Mouse (Mus musculus) heart, adult 2 months (tissue): ENCODE results near the gene Olfr494. TPM values are rescaled to one million over a fixed set of nuclear protein-coding genes. Genes with fewer than 3 reads are reported as not detected.

Experiments used
- DNase-seq, 2 experiments: peaks; one replicate each; pipeline ENCODE4 v3.0.0; 2021
- H3K27ac ChIP-seq: fragments of 200-600 bp; 2 replicates; pipeline ENCODE4 v1.8.1; 2022
- H3K27me3 ChIP-seq: fragments of 200-500 bp; 2 replicates; pipeline ENCODE4 v1.6.1; 2012; ENCODE audit warnings: mild to moderate bottlenecking, low read length, inconsistent platforms, mixed read lengths; ENCODE audit not compliant: control insufficient read depth, insufficient read depth
- H3K36me3 ChIP-seq: fragments of 200-500 bp; 2 replicates; pipeline ENCODE4 v1.6.1; 2012; ENCODE audit warnings: low read length, inconsistent platforms; ENCODE audit not compliant: control insufficient read depth, insufficient read depth
- H3K4me1 ChIP-seq: fragments of 200-500 bp; 2 replicates; pipeline ENCODE4 v1.6.1; 2011; ENCODE audit warnings: low read length; ENCODE audit not compliant: control insufficient read depth, insufficient read depth
- H3K4me3 ChIP-seq: fragments of 200-600 bp; 2 replicates; pipeline ENCODE4 v1.8.1; 2022
- H3K79me2 ChIP-seq: fragments of 200-500 bp; replicated peaks from 2 replicates; pipeline ENCODE4 v1.6.1; 2012; ENCODE audit warnings: mild to moderate bottlenecking, inconsistent platforms, low read length, moderate library complexity, mixed read lengths; ENCODE audit not compliant: control insufficient read depth, insufficient read depth
- H3K9ac ChIP-seq: fragments of 200-500 bp; 2 replicates; pipeline ENCODE4 v1.6.1; 2012; ENCODE audit warnings: low read depth, mild to moderate bottlenecking, control low read depth, inconsistent platforms, low read length, mixed read lengths
- CTCF ChIP-seq: fragments of 200-600 bp; IDR thresholded peaks from 2 replicates; pipeline ENCODE4 v1.8.1; 2022; ENCODE audit warnings: antibody characterized with exemption, mild to moderate bottlenecking, moderate library complexity
- EP300 ChIP-seq: fragments of 200-500 bp; IDR thresholded peaks from 2 replicates; pipeline ENCODE4 v1.6.1; 2011; ENCODE audit warnings: low read depth, low read length, control low read depth; ENCODE audit not compliant: insufficient read depth
- POLR2A ChIP-seq: fragments of 200-500 bp; IDR thresholded peaks from 2 replicates; pipeline ENCODE4 v1.6.1; 2011; ENCODE audit warnings: mild to moderate bottlenecking, low read depth, low read length, control low read depth; ENCODE audit not compliant: insufficient read depth
- WGBS: fragments of 180-500 bp; shearing (Covaris S2); methylation state at CpG from one replicate; pipeline ENCODE4 v1.1.7; 2018; 5-methylcytosine and 5-hydroxymethylcytosine counted together
- intact Hi-C: fragments of 180-260 bp; cut with DNase I; formaldehyde crosslinking; loops from one replicate; pipeline ENCODE4 v1.15.1; 2025
- long read RNA-seq: library from polyadenylated mRNA; stranded (forward); transcript quantifications from one replicate; pipeline ENCODE4 v2.0.0, GENCODE M21; 2021
- polyA plus RNA-seq: library from polyadenylated mRNA; depleted of rRNA; stranded (reverse); fragments of >200 nt; gene quantifications from 2 replicates; pipeline ENCODE4 v1.2.3, GENCODE M21; 2012; rRNA removed
- total RNA-seq, 2 experiments: library from RNA; stranded (reverse); gene quantifications; 2 replicates each; pipeline ENCODE4 v1.2.3; 2021

The Olfr494 gene
- total RNA-seq (not detected), polyA plus RNA-seq (not detected in 2 replicates)
- long read RNA-seq: 0 reads

GRCm38 (mm10) chr7:108365035-108365434, at the start of gene Olfr494:
TSS of gene Olfr494 (plus strand) at chr7:108365335.
- 61% methylated on average over 3 of the region's 3 CpGs for WGBS

GRCm38 (mm10) chr7:108323574-108323973, 41.6 kb upstream of the Olfr494 start, which contains the start of gene Olfr492:
TSS of gene Olfr492 (minus strand) at chr7:108323674.
- Histone ChIP-seq H3K27me3 (no peaks in the 10 kb centered on the region), H3K27ac (no peak within 1 kb of the TSS), H3K9ac (no peak within 1 kb of the TSS), H3K79me2 (no peaks in the 10 kb centered on the region), H3K36me3 (no peaks in the 10 kb centered on the region), H3K4me3 (no peak within 1 kb of the TSS), H3K4me1 (no peaks in the 10 kb centered on the region)
- 53% methylated on average over 2 of the region's 2 CpGs for WGBS
- TF ChIP-seq CTCF (no peak), EP300 (no peak)
- intact Hi-C loops: no loop called here
- no peak for DNase-seq

More at GRCm38 (mm10) chr7:108365035-108365434, at the start of gene Olfr494:
- TF ChIP-seq CTCF (no peak), EP300 (no peak), POLR2A (no peak)
- DNase-seq: no peak
- H3K27ac ChIP-seq: no peak within 1 kb of the TSS
- H3K9ac ChIP-seq: no peak within 1 kb of the TSS
- H3K27me3 ChIP-seq: no peaks in the 10 kb centered on the region
- no peaks in the 10 kb centered on the region for H3K79me2 ChIP-seq
- no peaks in the 10 kb centered on the region for H3K4me1 ChIP-seq
- intact Hi-C loops: no loop called here
- no peaks in the 10 kb centered on the region for H3K36me3 ChIP-seq
- H3K4me3 ChIP-seq: no peak within 1 kb of the TSS

- Histone ChIP-seq H3K4me3 (no peak within 1 kb of the TSS), H3K79me2 (no peaks in the 10 kb centered on the region), H3K9ac (no peak within 1 kb of the TSS), H3K4me1 (no peaks in the 10 kb centered on the region), H3K27ac (no peak within 1 kb of the TSS), H3K27me3 (no peaks in the 10 kb centered on the region), H3K36me3 (no peaks in the 10 kb centered on the region)
- TF ChIP-seq POLR2A: no peak
- no peak for TF ChIP-seq CTCF
- intact Hi-C loops: no loop called here
- WGBS: 36% methylated on average over 1 of the region's 1 CpGs
- DNase-seq: no peak
Observed at GRCm38 (mm10) chr7:108346879-108347278, 18.3 kb upstream of the Olfr494 start, which contains the start of gene Olfr493. TSS of gene Olfr493 (minus strand) at chr7:108346979.

GRCm38 (mm10) chr7:108392867-108393266, 27.7 kb downstream of the Olfr494 start, which contains the start of gene Olfr495:
TSS of gene Olfr495 (plus strand) at chr7:108393167.
- 46% methylated on average over 1 of the region's 1 CpGs for WGBS
- Histone ChIP-seq H3K9ac (no peak within 1 kb of the TSS), H3K27ac (no peak within 1 kb of the TSS), H3K79me2 (no peaks in the 10 kb centered on the region), H3K27me3 (no peaks in the 10 kb centered on the region), H3K4me1 (no peaks in the 10 kb centered on the region), H3K36me3 (no peaks in the 10 kb centered on the region), H3K4me3 (no peak within 1 kb of the TSS)
- intact Hi-C loops: no loop called here
- DNase-seq: no peak
- TF ChIP-seq POLR2A (no peak), CTCF (no peak), EP300 (no peak)

Other genes starting within 250 kb of the Olfr494 start
- not detected for gene Olfr484, start 237.9 kb upstream of the Olfr494 start, total RNA-seq
- not detected in 2 replicates for gene Olfr484, start 237.9 kb upstream of the Olfr494 start, polyA plus RNA-seq
- gene Olfr485, start 205.5 kb upstream of the Olfr494 start, total RNA-seq: not detected
- not detected in 2 replicates for gene Olfr485, start 205.5 kb upstream of the Olfr494 start, polyA plus RNA-seq
- not detected for gene Olfr486, start 192.6 kb upstream of the Olfr494 start, total RNA-seq
- not detected in 2 replicates for gene Olfr486, start 192.6 kb upstream of the Olfr494 start, polyA plus RNA-seq
- gene Olfr487, start 150.7 kb upstream of the Olfr494 start, total RNA-seq: not detected
- not detected in 2 replicates for gene Olfr487, start 150.7 kb upstream of the Olfr494 start, polyA plus RNA-seq
- not detected for gene Olfr488, start 107.0 kb upstream of the Olfr494 start, total RNA-seq
- not detected in 2 replicates for gene Olfr488, start 107.0 kb upstream of the Olfr494 start, polyA plus RNA-seq
- gene Olfr490, start 76.4 kb upstream of the Olfr494 start, total RNA-seq: not detected
- gene Olfr490, start 76.4 kb upstream of the Olfr494 start, polyA plus RNA-seq: not detected in 2 replicates
- not detected for gene Olfr491, start 51.9 kb upstream of the Olfr494 start, total RNA-seq
- gene Olfr491, start 51.9 kb upstream of the Olfr494 start, polyA plus RNA-seq: not detected in 2 replicates
- not detected for gene Olfr492, start 41.7 kb upstream of the Olfr494 start, total RNA-seq
- not detected in 2 replicates for gene Olfr492, start 41.7 kb upstream of the Olfr494 start, polyA plus RNA-seq
- not detected for gene Olfr493, start 18.4 kb upstream of the Olfr494 start, total RNA-seq
- gene Olfr493, start 18.4 kb upstream of the Olfr494 start, polyA plus RNA-seq: not detected in 2 replicates
- not detected for gene Olfr495, start 27.8 kb downstream of the Olfr494 start, total RNA-seq
- not detected in 2 replicates for gene Olfr495, start 27.8 kb downstream of the Olfr494 start, polyA plus RNA-seq
- gene Olfr497, start 55.1 kb downstream of the Olfr494 start, total RNA-seq: not detected
- gene Olfr497, start 55.1 kb downstream of the Olfr494 start, polyA plus RNA-seq: not detected in 2 replicates
- not detected for gene Olfr498, start 100.0 kb downstream of the Olfr494 start, total RNA-seq
- gene Olfr498, start 100.0 kb downstream of the Olfr494 start, polyA plus RNA-seq: not detected in 2 replicates
- not detected for gene Olfr502, start 159.7 kb downstream of the Olfr494 start, total RNA-seq
- not detected in 2 replicates for gene Olfr502, start 159.7 kb downstream of the Olfr494 start, polyA plus RNA-seq
- gene Olfr503, start 179.2 kb downstream of the Olfr494 start, total RNA-seq: not detected
- gene Olfr503, start 179.2 kb downstream of the Olfr494 start, polyA plus RNA-seq: not detected in 2 replicates
- not detected for gene Olfr504, start 200.5 kb downstream of the Olfr494 start, total RNA-seq
- not detected in 2 replicates for gene Olfr504, start 200.5 kb downstream of the Olfr494 start, polyA plus RNA-seq
- not detected for gene Olfr506, start 245.5 kb downstream of the Olfr494 start, total RNA-seq
- not detected in 2 replicates for gene Olfr506, start 245.5 kb downstream of the Olfr494 start, polyA plus RNA-seq